Mouse (Mus musculus): ENCODE data around the gene Ppfia3. TPM values are rescaled to one million over a fixed set of nuclear protein-coding genes. Genes with fewer than 3 reads are reported as not detected.

The Ppfia3 gene
- polyA plus RNA-seq, 1 experiment from 2014 or later, result 7.1 TPM

- Histone ChIP-seq H3K27ac (replicated peaks) (no peak overlapping the region), H3K4me3 (no peak overlapping the region), H3K9me3 (no peaks in the 10 kb centered on the region), H3K36me3 (replicated peaks) (peaks cover 11% of the 10 kb centered on the region; the same call in 1 of the 2 replicates), H3K27me3 (replicated peaks; ENCODE audit: low read depth, poor library complexity, severe bottlenecking) (no peaks in the 10 kb centered on the region), H3K4me1 (peaks cover 23% of the 10 kb centered on the region)
- DNase-seq (ENCODE audit: low spot score), result no peak
- 87% methylated on average over 10 of the region's 10 CpGs for WGBS
These were observed 51.6 kb downstream of the Ppfia3 start for GRCm38 (mm10) chr7:45315182-45315701.

GRCm38 (mm10) chr7:45313495-45313894, 53.3 kb downstream of the Ppfia3 start:
- Histone ChIP-seq H3K4me1 (peaks cover 34% of the 10 kb centered on the region), H3K27ac (replicated peaks) (no peak overlapping the region; the same call in 1 of the 2 replicates), H3K4me3 (no peak overlapping the region), H3K27me3 (replicated peaks; ENCODE audit: low read depth, poor library complexity, severe bottlenecking) (no peaks in the 10 kb centered on the region), H3K9me3 (no peaks in the 10 kb centered on the region), H3K36me3 (replicated peaks) (peaks cover 7% of the 10 kb centered on the region; the same call in 1 of the 2 replicates)
- WGBS, result 49% methylated on average over 9 of the region's 9 CpGs
- no peak for DNase-seq (ENCODE audit: low spot score)

GRCm38 (mm10) chr7:45312686-45313453, 53.9 kb downstream of the Ppfia3 start:
- Histone ChIP-seq H3K9me3 (no peaks in the 10 kb centered on the region), H3K36me3 (replicated peaks) (peaks cover 7% of the 10 kb centered on the region; the same call in 1 of the 2 replicates), H3K27ac (replicated peaks) (no peak overlapping the region; the same call in 1 of the 2 replicates), H3K27me3 (replicated peaks; ENCODE audit: low read depth, poor library complexity, severe bottlenecking) (no peaks in the 10 kb centered on the region), H3K4me3 (no peak overlapping the region), H3K4me1 (peaks cover 35% of the 10 kb centered on the region)
- 26% methylated on average over 10 of the region's 10 CpGs for WGBS
- no peak for DNase-seq (ENCODE audit: low spot score)

DNA sequence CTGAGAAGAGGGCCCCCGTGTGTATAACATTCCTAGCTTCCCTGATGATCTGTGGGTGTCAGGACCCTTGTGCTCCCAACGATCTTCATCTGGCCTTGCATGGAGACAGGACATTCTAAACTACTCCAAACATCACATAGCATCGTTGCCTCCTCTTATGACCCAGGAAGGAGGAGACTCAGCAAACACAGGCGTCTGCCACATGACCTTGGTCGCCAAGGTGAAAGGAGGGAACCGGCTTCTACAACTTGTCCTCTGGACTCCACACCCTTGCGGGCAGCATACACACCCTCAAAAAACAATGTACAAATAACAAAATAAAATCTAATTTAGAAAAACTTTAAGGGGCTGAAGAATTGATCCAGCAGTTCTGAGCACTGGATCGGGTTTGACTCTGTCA, 54.8 kb downstream of the Ppfia3 start:
- WGBS, result 58% methylated on average over 8 of the region's 8 CpGs
- Histone ChIP-seq H3K27me3 (replicated peaks; ENCODE audit: low read depth, poor library complexity, severe bottlenecking) (no peaks in the 10 kb centered on the region), H3K4me1 (peaks cover 35% of the 10 kb centered on the region), H3K36me3 (replicated peaks) (peaks cover 6% of the 10 kb centered on the region; the same call in 1 of the 2 replicates), H3K9me3 (no peaks in the 10 kb centered on the region), H3K4me3 (no peak overlapping the region), H3K27ac (replicated peaks) (no peak overlapping the region)
- no peak for DNase-seq (ENCODE audit: low spot score)

DNA sequence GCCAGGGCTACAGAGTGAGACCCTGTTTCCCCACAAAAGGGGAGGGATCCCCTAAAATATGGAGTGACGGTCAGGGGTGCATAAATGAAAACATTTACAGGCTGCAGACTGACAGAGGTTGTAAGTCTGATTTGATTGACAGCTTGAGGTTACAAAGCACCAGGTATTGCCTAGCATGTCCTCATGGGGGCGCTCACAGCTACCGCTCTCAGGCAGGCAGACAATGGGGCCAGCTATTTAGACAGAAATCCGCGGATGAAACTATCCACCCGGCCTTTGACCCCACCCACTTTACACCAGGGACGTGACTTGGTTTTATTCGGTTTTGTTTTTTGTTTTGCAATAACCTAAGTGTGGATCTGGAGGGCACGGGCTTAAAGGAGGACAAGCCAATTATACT, 57.4 kb downstream of the Ppfia3 start:
- H3K9me3 ChIP-seq, result no peaks in the 10 kb centered on the region
- H3K36me3 ChIP-seq (replicated peaks), result no peaks in the 10 kb centered on the region
- WGBS, result 14% methylated on average over 9 of the region's 9 CpGs
- peak; percentile 76 for DNase-seq (ENCODE audit: low spot score)
- no peak overlapping the region for H3K4me3 ChIP-seq
- peak overlapping the region; percentile 16; the same call in 1 of the 2 replicates for H3K27ac ChIP-seq (replicated peaks)
- peaks cover 5% of the 10 kb centered on the region; the same call in 1 of the 2 replicates for H3K27me3 ChIP-seq (replicated peaks; ENCODE audit: low read depth, poor library complexity, severe bottlenecking)
- peaks cover 47% of the 10 kb centered on the region for H3K4me1 ChIP-seq

- Histone ChIP-seq H3K27me3 (replicated peaks; ENCODE audit: low read depth, poor library complexity, severe bottlenecking) (peaks cover 12% of the 10 kb centered on the region; the same call in 1 of the 2 replicates), H3K27ac (replicated peaks) (peak overlapping the region; percentile 16; the same call in 1 of the 2 replicates), H3K4me1 (peaks cover 46% of the 10 kb centered on the region), H3K36me3 (replicated peaks) (peaks cover 1% of the 10 kb centered on the region; the same call in 1 of the 2 replicates), H3K4me3 (peak overlapping the region; percentile 16; the same call in 1 of the 2 replicates), H3K9me3 (no peaks in the 10 kb centered on the region)
- 70% methylated on average over 15 of the region's 15 CpGs for WGBS
- no peak for DNase-seq (ENCODE audit: low spot score)
These were observed 58.1 kb downstream of the Ppfia3 start for GRCm38 (mm10) chr7:45308551-45309240.

- Histone ChIP-seq H3K27me3 (replicated peaks; ENCODE audit: low read depth, poor library complexity, severe bottlenecking) (peaks cover 14% of the 10 kb centered on the region), H3K4me3 (peak overlapping the region; percentile 49), H3K4me1 (peaks cover 26% of the 10 kb centered on the region), H3K27ac (replicated peaks) (0 out of 2 replicates have a peak overlapping the region, but pooled peaks have one; percentile 40), H3K36me3 (replicated peaks) (peaks cover 8% of the 10 kb centered on the region; the same call in 1 of the 2 replicates), H3K9me3 (no peaks in the 10 kb centered on the region)
- WGBS, result 2% methylated on average over 17 of the region's 17 CpGs
- peak; percentile 84 for DNase-seq (ENCODE audit: low spot score)
These were observed 61.5 kb downstream of the Ppfia3 start for GRCm38 (mm10) chr7:45305275-45305674.

- peaks cover 8% of the 10 kb centered on the region; the same call in 1 of the 2 replicates for H3K36me3 ChIP-seq (replicated peaks)
- peak overlapping the region; percentile 49 for H3K4me3 ChIP-seq
- H3K27me3 ChIP-seq (replicated peaks; ENCODE audit: low read depth, poor library complexity, severe bottlenecking), result peaks cover 14% of the 10 kb centered on the region
- 0 out of 2 replicates have a peak overlapping the region, but pooled peaks have one; percentile 40 for H3K27ac ChIP-seq (replicated peaks)
- DNase-seq (ENCODE audit: low spot score), result no peak
- no peaks in the 10 kb centered on the region for H3K9me3 ChIP-seq
- WGBS, result 15% methylated on average over 13 of the region's 13 CpGs
- H3K4me1 ChIP-seq, result peaks cover 26% of the 10 kb centered on the region
These were observed 62.0 kb downstream of the Ppfia3 start for GRCm38 (mm10) chr7:45304869-45305268.

DNA sequence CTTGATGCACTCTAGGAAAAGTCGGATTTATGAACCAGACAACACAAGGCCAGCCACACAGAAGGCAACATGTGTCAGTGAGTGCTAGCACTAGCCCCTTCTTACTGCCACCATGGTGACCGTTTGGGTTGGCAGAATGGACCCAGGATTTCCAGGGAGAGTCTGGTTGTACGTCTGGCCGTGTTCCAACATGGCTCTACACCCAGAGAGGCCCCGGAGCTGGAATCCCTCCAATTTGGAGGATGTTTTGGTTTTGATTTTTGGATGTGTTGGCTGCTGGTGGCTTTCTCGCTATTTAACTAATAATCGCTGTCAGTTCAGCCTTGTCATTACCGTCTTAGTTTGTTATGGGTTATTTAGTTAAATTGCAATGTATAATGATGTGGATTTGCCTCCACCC, 64.2 kb downstream of the Ppfia3 start:
- H3K4me1 ChIP-seq, result peaks cover 14% of the 10 kb centered on the region
- 85% methylated on average over 8 of the region's 8 CpGs for WGBS
- H3K4me3 ChIP-seq, result no peak overlapping the region
- H3K36me3 ChIP-seq (replicated peaks), result peaks cover 8% of the 10 kb centered on the region; the same call in 1 of the 2 replicates
- no peak for DNase-seq (ENCODE audit: low spot score)
- H3K27me3 ChIP-seq (replicated peaks; ENCODE audit: low read depth, poor library complexity, severe bottlenecking), result peaks cover 14% of the 10 kb centered on the region
- H3K27ac ChIP-seq (replicated peaks), result no peak overlapping the region
- no peaks in the 10 kb centered on the region for H3K9me3 ChIP-seq

GRCm38 (mm10) chr7:45300270-45300669, 66.5 kb downstream of the Ppfia3 start:
- peaks cover 8% of the 10 kb centered on the region; the same call in 1 of the 2 replicates for H3K36me3 ChIP-seq (replicated peaks)
- peak; percentile 61 for DNase-seq (ENCODE audit: low spot score)
- H3K27ac ChIP-seq (replicated peaks), result no peak overlapping the region
- H3K4me1 ChIP-seq, result peaks cover 10% of the 10 kb centered on the region
- WGBS, result 18% methylated on average over 6 of the region's 6 CpGs
- peaks cover 14% of the 10 kb centered on the region for H3K27me3 ChIP-seq (replicated peaks; ENCODE audit: low read depth, poor library complexity, severe bottlenecking)
- H3K9me3 ChIP-seq, result no peaks in the 10 kb centered on the region
- no peak overlapping the region for H3K4me3 ChIP-seq

- peaks cover 4% of the 10 kb centered on the region for H3K4me1 ChIP-seq
- peaks cover 8% of the 10 kb centered on the region; the same call in 1 of the 2 replicates for H3K36me3 ChIP-seq (replicated peaks)
- no peak overlapping the region for H3K27ac ChIP-seq (replicated peaks)
- peak; percentile 71 for DNase-seq (ENCODE audit: low spot score)
- WGBS, result 12% methylated on average over 5 of the region's 5 CpGs
- H3K4me3 ChIP-seq, result no peak overlapping the region
- H3K9me3 ChIP-seq, result no peaks in the 10 kb centered on the region
- H3K27me3 ChIP-seq (replicated peaks; ENCODE audit: low read depth, poor library complexity, severe bottlenecking), result peaks cover 12% of the 10 kb centered on the region
These were observed 67.1 kb downstream of the Ppfia3 start for GRCm38 (mm10) chr7:45299752-45300151.

DNA sequence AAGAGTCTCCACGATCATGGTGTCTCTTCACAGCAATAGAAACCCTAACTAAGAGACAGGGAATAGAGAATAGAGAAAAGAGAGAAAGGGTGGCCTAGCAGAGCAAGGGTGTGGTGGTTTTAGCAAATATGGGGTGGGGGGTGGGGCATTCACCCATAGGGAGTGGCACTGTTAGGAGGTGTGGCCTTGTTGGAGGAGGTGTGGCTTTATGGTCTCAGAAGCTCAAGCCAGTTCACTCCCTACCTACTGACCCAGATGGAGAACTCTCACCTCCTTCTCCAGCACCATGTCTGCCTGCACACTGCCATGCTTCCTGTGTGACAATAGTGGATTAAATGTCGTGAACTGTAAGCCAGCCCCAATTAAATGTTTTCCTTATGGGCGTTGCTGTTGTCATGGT, 69.3 kb downstream of the Ppfia3 start:
- WGBS, result 69% methylated on average over 3 of the region's 3 CpGs
- H3K4me3 ChIP-seq, result no peak overlapping the region
- H3K36me3 ChIP-seq (replicated peaks), result no peaks in the 10 kb centered on the region
- H3K9me3 ChIP-seq, result no peaks in the 10 kb centered on the region
- no peaks in the 10 kb centered on the region for H3K4me1 ChIP-seq
- no peaks in the 10 kb centered on the region; the same call in 1 of the 2 replicates for H3K27me3 ChIP-seq (replicated peaks; ENCODE audit: low read depth, poor library complexity, severe bottlenecking)
- DNase-seq (ENCODE audit: low spot score), result no peak
- H3K27ac ChIP-seq (replicated peaks), result no peak overlapping the region

All from embryonic facial prominence, embryonic 10.5 days (tissue).